Mouse (Mus musculus) neutrophil, adult 65 days (primary cell): ENCODE data around the gene Gm48551. TPM values are rescaled to one million over a fixed set of nuclear protein-coding genes. Genes with fewer than 3 reads are reported as not detected.

Experiments used
- total RNA-seq: library from RNA; stranded (reverse); gene quantifications from 2 replicates; pipeline ENCODE4 v1.2.4, GENCODE M21; 2023

The Gm48551 gene
- 2.0 and 2.2 TPM in 2 replicates for total RNA-seq

DNA sequence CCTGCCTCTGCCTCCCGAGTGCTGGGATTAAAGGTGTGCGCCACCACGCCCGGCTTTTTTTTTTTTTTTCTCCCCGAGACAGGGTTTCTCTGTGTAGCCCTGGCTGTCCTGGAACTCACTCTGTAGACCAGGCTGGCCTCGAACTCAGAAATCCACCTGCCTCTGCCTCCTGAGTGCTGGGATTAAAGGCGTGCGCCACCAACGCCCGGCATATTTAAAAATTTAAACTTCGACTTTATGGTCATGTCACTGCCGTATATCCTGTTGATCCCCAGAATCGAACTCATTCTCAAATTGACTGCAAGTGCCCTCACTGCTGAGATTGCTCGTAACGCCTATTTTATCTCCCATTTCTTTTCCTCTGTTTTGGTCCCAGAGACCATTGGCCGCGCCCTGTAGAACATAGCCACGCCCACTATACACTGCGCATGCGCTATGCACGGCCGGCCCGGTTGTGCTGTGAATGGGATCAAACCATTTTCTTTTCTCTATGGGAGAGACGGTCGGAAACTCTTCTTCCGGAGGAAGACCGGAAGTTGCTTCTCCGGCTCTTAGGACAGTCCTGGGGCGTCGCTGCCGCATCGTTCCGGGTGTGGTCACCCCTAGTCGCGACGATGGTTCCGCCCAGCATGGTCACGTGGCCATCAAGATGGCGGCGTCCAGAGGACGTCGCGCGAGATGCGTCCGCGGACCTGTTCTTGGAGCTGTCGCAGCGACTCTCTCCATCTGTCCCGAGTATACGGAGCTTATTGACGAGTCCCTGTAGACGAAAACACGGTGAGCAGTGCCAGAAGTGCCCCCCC is at the start of gene Gm48551, which contains the start of gene Dohh:
Gene Gm48551, plus strand, starts transcription at position 665 of the 803 bp plus-strand sequence.
Gene Dohh, plus strand, starts transcription at position 627 of the 803 bp plus-strand sequence.

DNA sequence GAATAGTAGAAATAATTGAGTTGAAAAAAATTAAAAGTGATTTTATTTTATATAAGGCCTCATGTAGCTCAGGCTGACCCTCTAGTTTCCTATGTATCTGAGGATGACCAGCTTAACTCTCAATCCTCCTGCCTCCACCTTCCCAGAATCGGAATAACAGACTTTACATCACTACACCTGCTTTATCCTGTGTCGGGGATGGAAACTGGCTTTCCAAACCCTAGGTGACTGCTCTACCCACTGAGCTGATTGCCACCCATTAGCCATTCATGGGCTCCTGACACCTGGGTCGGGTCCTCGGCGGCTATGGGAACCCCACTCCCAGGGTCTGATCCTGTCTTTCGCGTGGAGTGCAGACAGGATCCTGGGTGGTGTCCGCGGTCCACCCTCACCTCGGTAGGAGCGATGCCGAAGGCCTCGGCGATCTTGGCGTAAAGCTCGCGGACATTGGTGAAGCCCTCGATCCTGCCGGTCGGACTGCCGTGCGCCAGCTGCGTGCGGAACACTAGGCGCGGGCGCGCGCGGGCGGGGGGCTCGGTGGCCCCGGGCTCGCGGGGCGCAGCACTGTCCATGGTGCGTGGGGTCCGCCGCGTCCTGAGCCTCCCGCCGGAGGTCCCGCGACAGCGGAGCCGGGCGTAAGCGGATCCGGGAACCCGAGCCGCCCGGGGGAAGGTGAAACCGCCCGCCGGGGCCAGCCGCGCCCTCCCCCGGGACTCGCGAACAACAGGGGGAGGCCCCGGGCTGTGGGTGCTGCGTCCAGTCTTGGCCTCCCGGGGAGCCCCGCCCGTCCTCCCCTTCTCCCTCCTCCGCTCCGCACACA is 41.4 kb upstream of the Gm48551 start, which contains the start of gene Gipc3:
Gene Gipc3, minus strand, starts transcription at position 581 of the 820 bp plus-strand sequence.

GRCm38 (mm10) chr10:81350351-81351063 is 33.8 kb upstream of the Gm48551 start, which contains the start of gene Hmg20b:
Gene Hmg20b, minus strand, starts transcription at chr10:81350480.

DNA sequence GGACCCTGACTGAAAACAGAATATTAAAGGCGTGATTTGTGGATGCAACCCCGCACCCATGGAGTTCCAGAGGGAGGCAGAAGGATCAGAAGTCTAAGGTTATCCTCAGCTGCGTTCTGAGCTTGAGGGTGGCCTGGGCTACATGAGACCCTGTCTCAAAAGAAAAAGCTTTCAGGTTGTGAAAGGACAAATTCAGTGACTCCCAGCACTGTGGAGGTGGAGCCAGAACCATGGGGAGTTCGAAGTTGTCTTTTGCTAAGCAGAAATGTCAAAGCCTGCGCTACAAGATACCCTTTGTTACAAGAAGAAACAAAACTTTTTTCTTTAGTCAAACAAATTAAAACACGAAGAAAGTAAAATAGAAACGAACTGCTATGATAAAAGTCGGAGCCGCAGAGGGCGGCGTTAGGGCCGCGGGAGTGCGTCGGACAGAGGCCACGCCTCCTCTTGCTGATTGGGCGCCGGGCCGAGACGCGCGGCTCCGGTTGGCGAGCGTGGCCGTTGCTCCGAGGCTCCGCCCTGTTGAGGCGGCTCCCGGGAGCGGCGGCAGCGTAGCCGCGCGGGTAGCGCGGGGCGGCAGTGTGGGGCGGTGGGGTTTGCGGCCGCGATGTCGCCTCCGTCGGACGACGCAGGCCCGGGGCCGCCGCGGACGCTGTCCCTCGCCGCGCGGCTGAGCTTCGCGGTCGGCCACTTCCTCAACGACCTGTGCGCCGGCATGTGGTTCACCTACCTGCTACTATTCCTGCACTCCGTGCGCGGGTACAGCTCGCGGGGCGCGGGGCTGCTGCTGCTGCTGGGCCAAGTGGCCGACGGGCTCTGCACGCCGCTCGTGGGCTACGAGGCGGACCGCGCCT is 27.0 kb upstream of the Gm48551 start, which contains the start of gene Mfsd12:
Gene Mfsd12, plus strand, starts transcription at position 501 of the 854 bp plus-strand sequence.

DNA sequence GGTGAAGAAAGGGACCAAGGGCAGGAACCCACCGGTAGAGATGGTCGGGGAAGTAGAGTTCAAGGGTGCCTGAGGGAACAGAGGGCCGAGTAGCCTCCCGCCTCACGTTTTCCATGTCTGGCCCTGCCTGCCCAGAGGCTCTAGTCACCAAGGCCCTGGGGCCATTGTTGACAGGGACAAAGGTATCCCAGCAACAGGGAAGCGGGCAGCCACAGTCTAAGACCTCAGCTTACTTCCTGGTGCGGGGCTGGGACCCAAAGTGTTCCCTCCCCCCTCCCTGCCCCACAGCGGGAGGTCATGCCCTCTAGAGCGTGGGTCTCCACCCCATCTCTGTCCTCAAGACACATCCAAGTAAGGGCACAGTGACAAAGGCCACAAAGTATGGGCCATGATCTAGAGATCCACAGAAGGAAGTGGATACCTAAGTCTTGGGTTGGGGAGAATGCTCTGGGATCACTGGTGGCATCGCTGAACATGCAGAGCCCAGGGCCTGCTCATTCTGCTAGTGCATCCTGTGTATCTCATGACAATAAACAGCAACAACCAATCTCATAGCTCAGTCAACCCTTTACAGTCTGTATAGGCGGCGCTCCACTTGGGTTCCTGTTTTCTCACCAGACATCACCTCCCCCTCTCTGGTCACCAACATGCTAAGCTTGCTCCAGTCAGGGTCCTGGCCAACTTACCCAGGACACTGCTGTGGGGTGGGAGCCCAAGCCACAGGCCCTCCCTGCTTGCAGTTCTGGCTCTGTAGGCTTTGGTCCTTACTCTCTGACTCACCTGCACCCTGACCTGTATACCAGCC is 18.4 kb upstream of the Gm48551 start, which contains the start of gene 4930404N11Rik:
Gene 4930404N11Rik, minus strand, starts transcription at position 145 of the 805 bp plus-strand sequence.

DNA sequence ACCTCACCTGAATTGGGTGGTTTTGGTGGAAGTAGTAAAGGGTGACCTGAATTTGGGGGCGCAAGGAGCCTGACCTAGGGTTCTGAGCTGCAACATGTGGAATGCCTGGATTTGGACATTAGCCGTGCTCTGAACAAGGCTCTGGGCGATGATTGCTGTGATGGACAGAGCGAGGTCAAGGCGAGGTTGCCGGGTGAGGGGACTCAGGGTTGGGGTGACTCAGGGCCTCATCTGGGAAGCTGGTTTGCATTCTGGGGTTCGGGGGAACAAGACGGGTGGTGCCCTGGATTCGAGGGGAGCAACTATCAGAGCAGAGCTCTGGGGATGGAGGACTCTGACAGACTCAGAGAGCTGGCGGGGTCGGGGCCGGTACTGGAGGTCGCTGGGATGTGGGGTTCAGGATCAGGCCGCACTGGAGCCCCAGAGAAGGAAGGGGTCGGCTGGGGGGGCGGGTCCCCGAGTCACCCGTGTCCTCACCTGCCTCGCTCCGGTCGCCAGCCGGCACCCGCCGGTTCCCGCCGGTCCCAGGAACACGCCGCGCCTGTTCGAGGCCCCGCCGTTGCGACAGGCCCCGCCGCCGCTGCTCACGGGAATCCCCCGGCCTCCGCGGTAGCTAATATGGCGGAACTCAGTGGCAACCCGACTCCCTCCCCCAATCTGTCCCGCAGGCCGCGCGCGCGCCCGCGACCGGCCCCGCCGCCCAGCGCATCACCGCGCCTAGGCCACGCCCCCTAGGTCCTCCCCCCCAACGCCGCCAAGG is 6.3 kb upstream of the Gm48551 start, which contains the start of gene Fzr1:
Gene Fzr1, minus strand, starts transcription at position 724 of the 760 bp plus-strand sequence.

DNA sequence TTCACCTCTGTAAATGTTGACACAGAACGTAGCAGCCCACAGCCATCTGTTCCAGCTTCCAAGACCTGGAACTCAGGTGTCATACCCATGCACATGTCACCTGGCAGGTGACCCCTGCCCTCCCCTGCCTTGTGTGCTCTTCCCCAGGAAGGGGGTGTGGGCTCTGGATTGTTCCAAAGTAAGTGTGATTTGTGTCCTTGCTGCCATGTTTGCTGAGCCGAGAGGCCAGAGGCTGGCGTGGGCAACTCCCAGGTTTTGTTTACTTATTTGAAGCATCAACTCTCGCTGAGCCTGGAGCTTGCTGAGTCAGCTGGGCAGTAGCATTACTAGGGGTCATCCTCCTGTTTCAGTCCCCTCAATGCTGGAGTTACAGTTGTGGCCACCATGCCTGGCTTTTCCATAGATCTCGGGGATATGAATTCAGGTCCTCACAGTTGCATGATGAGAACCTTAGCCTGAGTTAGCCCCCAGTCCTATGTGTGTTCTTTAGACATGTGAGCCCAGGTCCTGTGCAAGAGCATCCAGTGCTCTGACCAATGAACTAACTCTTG is 4.3 kb downstream of the Gm48551 start, which contains the start of gene Gm48552:
Gene Gm48552, plus strand, starts transcription at position 501 of the 551 bp plus-strand sequence.

GRCm38 (mm10) chr10:81392781-81393185 is 8.5 kb downstream of the Gm48551 start, which contains the start of gene Smim24:
Gene Smim24, plus strand, starts transcription at chr10:81393051.

Other genes starting within 250 kb of the Gm48551 start
- gene Zbtb7a, start 249.2 kb upstream of the Gm48551 start, total RNA-seq: 58.8 and 72.8 TPM in 2 replicates
- gene Pias4, start 216.5 kb upstream of the Gm48551 start, total RNA-seq: 27.7 and 33.9 TPM in 2 replicates
- gene Eef2, start 207.8 kb upstream of the Gm48551 start, total RNA-seq: 599 and 665 TPM in 2 replicates
- 22.3 and 31.6 TPM in 2 replicates for gene Dapk3, start 201.5 kb upstream of the Gm48551 start, total RNA-seq
- not detected in 2 replicates for gene 4930442H23Rik, start 200.6 kb upstream of the Gm48551 start, total RNA-seq
- gene Nmrk2, start 182.4 kb upstream of the Gm48551 start, total RNA-seq: not detected in 2 replicates
- gene Atcay, start 153.6 kb upstream of the Gm48551 start, total RNA-seq: not detected in 2 replicates
- 0.14 and 0.54 TPM in 2 replicates for gene Zfr2, start 151.3 kb upstream of the Gm48551 start, total RNA-seq
- gene Matk, start 131.5 kb upstream of the Gm48551 start, total RNA-seq: 5.3 and 8.3 TPM in 2 replicates
- gene Mrpl54, start 117.5 kb upstream of the Gm48551 start, total RNA-seq: 20.7 and 28.0 TPM in 2 replicates
- gene Apba3, start 117.5 kb upstream of the Gm48551 start, total RNA-seq: 21.8 and 26.0 TPM in 2 replicates
- 6.9 and 8.6 TPM in 2 replicates for gene Tjp3, start 92.9 kb upstream of the Gm48551 start, total RNA-seq
- 89.4 and 124 TPM in 2 replicates for gene Pip5k1c, start 91.5 kb upstream of the Gm48551 start, total RNA-seq
- gene Cactin, start 63.4 kb upstream of the Gm48551 start, total RNA-seq: 26.4 and 33.1 TPM in 2 replicates
- 0.47 TPM in 1 of 2 replicates, not detected in the other for gene Tbxa2r, start 55.7 kb upstream of the Gm48551 start, total RNA-seq
- gene Gipc3, start 41.2 kb upstream of the Gm48551 start, total RNA-seq: not detected in 2 replicates
- gene Hmg20b, start 34.0 kb upstream of the Gm48551 start, total RNA-seq: 38.3 and 47.1 TPM in 2 replicates
- 26.6 and 28.7 TPM in 2 replicates for gene Mfsd12, start 27.0 kb upstream of the Gm48551 start, total RNA-seq
- 6.0 and 7.1 TPM in 2 replicates for gene 4930404N11Rik, start 18.6 kb upstream of the Gm48551 start, total RNA-seq
- 50.3 and 54.1 TPM in 2 replicates for gene Fzr1, start 6.0 kb upstream of the Gm48551 start, total RNA-seq
- 22.1 and 26.0 TPM in 2 replicates for gene Dohh, start within 50 bp of the Gm48551 start, total RNA-seq
- 0.91 TPM in 1 of 2 replicates, not detected in the other for gene Gm48552, start 4.5 kb downstream of the Gm48551 start, total RNA-seq
- 5.1 and 6.8 TPM in 2 replicates for gene Smim24, start 8.6 kb downstream of the Gm48551 start, total RNA-seq
- 60.2 and 61.9 TPM in 2 replicates for gene Nfic, start 71.2 kb downstream of the Gm48551 start, total RNA-seq
- not detected in 2 replicates for gene Celf5, start 98.2 kb downstream of the Gm48551 start, total RNA-seq
- gene Ncln, start 111.9 kb downstream of the Gm48551 start, total RNA-seq: 94.5 and 145 TPM in 2 replicates
- 74.1 and 98.5 TPM in 2 replicates for gene S1pr4, start 115.7 kb downstream of the Gm48551 start, total RNA-seq
- gene Gna15, start 139.8 kb downstream of the Gm48551 start, total RNA-seq: 27.7 and 31.6 TPM in 2 replicates
- 6.3 and 7.7 TPM in 2 replicates for gene Gna11, start 160.7 kb downstream of the Gm48551 start, total RNA-seq
- gene Aes, start 175.0 kb downstream of the Gm48551 start, total RNA-seq: 259 and 315 TPM in 2 replicates
- 0.95 and 1.5 TPM in 2 replicates for gene Tle2, start 190.1 kb downstream of the Gm48551 start, total RNA-seq
- gene Tle6, start 216.6 kb downstream of the Gm48551 start, total RNA-seq: 2.5 and 3.8 TPM in 2 replicates
- gene BC025920, start 221.8 kb downstream of the Gm48551 start, total RNA-seq: 0.69 and 0.82 TPM in 2 replicates
- gene Sirt6, start 243.3 kb downstream of the Gm48551 start, total RNA-seq: 9.8 and 10.9 TPM in 2 replicates
- 0.25 and 0.52 TPM in 2 replicates for gene Ankrd24, start 244.1 kb downstream of the Gm48551 start, total RNA-seq